Mouse (Mus musculus): Measurements from ENCODE around the gene Prkacb.
A peak's percentile ranks its signal among the peaks of the same experiment; 100 is the strongest.

GRCm38 (mm10) chr3:146783645-146784225 lies 29.1 kb downstream of the Prkacb start:
- peak; percentile 63 for TF ChIP-seq CTCF (IDR thresholded peaks at IDR 0.05)
- TF ChIP-seq EP300 (IDR thresholded peaks at IDR 0.05) = no peak

Measured in lung, postnatal 0 days (tissue).